Mouse (Mus musculus) heart, postnatal 14 days (tissue): Measurements from ENCODE around the gene Zfp57. TPM values are rescaled to one million over a fixed set of nuclear protein-coding genes. Genes with fewer than 3 reads are reported as not detected.

Experiments
- DNase-seq, 2 experiments: peaks; one replicate each; pipeline ENCODE4 v3.0.0; 2021 to 2022
- intact Hi-C: fragments of 180-260 bp; cut with DNase I; formaldehyde crosslinking; loops from one replicate; pipeline ENCODE4 v1.15.1; 2025
- total RNA-seq, 2 experiments: library from RNA; stranded (reverse); gene quantifications; 2 replicates each; pipeline ENCODE4 v1.2.3; 2021

The Zfp57 gene
- total RNA-seq, 2 experiments from 2014 or later = 3.7 to 4.6 TPM

DNA sequence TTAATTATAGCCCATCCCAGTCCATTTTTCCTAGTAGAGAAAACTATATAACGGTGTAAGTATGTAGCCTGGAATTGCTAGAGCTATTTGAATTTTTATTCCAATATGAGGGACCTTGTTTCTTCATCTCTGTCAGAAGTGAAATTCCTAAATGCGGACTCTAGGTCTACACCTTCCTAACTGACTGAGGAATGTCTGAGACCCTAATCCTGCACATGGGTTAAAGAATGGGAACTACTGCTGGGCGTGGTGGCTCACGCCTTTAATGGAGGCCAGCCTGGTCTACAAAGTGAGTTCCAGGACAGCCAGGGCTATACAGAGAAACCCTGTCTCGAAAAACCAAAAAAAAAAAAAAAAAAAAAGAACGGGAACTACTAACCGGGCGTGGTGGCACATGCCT, 28.2 kb downstream of the Zfp57 start:
- DNase-seq = no peak
- intact Hi-C loops = no loop called here

DNA sequence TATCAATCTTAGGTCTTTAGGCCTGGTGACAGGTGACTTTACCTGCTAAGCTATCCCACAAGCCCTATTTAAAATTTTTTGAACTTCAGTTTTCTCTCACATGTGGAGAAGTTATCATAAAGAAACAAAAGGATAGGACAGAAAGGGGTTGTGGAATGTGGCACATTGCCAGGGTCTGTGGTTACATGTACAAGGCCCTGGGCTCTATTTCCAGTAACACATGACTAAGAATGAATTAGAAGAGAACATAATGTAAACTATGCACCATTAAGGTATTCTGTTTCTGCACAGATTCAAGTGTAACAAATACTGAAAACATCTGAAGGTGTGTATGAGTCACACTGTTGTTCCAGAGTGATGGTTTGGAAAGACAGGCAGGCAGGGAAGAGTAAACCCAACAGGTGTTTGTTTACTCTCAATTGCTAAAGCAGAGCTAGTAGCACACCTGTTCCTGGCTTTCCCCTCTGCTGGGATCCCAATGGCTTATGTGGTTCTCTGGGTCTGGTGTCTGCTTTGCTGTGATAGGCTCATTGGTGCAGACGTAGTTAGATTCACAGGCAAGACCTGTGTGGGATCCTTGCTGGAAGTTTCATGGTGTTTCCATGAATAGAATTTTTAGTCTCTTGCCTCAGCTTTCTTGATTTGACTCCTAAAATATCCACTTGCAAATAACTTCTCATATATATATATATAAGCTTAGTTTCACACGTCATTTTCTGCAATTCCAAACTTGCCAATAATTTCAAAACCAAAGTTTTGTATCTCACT, 38.3 kb downstream of the Zfp57 start:
- DNase-seq = no peak
- intact Hi-C loops = no loop called here

DNA sequence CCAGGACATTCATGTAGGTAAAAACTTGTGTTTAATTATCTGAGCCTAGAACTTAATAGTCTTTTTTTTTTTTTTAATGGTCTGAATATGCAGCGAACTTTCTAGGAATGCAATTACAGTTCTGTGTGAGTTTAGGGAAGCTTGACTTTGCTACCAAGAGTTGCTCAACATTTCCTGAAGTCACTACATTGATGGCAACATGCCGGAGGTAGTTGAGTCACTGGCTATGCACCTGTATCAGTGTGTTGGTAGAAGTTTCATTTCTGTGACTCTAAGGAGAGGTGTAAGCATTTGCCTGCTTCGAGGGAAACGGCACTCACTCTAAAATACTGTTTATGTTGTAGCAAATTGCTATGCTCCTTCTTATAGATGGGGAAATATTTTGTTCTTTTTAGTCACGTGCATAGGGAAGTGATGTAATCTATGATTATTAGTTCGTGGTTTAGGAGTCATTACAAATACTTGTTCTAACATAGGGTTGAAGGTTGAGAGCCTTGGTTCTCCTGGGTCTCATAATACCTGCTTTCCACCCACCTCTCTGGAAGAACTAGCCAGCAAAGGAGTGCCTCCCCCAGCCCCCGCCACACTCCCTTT, 43.8 kb downstream of the Zfp57 start:
- no peak for DNase-seq
- intact Hi-C loops = loop anchor here (2.0 to 5.0 kb wide), 4 partner anchors 14 to 222 kb away; partner anchors contain the start of gene Trim26

DNA sequence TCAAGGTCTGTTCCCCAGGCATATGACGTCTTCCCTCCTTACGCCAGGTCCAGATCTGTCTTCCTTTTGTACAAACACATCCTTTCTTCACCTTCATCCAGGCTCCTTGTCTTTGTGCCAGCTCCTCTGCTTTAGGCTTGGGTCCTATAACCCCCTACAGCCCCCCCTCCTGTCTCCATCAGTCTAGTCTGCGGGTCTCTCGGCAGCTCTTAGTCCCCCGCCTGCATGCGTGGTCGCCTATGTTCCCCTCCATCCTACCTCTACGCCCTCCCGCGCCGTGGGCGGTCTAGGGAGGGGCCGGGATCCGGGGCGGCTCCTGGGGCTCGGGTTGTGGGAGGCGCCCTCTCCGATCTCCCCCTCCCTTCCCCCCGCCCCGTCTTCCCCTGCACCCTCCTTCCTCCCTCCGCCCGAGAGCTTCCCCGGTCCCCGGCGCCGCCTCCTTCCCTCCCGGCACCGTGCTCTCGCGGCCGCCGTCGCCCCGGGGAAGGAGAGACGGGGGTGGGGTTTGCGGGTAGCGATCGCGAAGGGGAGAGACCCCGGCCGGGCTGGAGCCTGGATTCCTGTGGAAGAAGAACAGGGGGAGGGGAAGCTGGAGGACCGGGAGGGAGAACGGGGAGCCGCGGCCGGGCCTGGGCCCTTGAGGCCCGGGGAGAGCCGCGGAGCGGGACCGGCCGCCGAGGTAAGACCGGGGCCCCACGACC, 44.8 kb downstream of the Zfp57 start, which contains the start of gene Gabbr1:
Gene Gabbr1 (plus strand): TSS at position 356 of the 701 bp plus-strand sequence.
- peak; percentile 79 to 84 for DNase-seq
- intact Hi-C loops = loop anchor here (2.0 to 5.0 kb wide), 4 partner anchors 15 to 223 kb away; partner anchors contain the start of gene Trim26

DNA sequence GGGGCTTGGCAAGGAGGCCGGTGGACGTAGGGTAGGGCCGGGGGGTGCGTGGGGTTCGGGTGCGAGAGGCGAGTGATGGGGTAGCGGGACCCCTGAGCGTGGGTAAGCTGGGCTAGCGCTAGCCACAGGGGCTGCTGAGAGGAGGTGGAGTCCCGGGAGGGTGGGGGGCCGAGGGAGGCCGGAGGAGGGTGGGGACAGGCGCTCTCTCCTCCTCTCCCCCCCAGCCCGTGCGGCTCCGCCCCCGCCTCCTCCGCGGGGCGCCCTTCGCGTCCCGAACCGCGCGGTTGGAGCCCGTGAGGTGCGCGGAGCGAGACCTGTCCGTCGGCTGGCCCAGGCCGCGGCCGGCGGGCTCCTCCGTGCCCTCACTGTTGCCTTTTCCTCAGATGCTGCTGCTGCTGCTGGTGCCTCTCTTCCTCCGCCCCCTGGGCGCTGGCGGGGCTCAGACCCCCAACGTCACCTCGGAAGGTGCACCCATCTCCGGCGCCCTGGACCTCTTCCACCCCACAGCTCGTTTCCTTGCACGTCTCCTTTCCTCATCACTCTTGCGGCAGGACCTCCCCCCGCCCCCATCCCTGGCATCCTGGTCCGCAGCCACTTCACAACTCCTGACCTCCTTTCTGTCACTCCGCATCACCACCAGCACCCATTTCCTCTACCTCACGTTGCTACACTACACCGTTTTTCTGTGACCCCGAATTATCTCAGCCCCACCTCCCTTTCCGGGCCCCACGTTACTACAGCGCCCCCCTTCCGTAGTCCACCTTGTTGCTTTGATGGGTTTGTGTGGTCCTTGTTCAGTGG, 45.5 kb downstream of the Zfp57 start:
- DNase-seq = peak; percentile 58 to 74
- intact Hi-C loops = loop anchor here (1.0 to 5.0 kb wide), 4 partner anchors 49 to 224 kb away; partner anchors contain the start of gene Trim26

DNA sequence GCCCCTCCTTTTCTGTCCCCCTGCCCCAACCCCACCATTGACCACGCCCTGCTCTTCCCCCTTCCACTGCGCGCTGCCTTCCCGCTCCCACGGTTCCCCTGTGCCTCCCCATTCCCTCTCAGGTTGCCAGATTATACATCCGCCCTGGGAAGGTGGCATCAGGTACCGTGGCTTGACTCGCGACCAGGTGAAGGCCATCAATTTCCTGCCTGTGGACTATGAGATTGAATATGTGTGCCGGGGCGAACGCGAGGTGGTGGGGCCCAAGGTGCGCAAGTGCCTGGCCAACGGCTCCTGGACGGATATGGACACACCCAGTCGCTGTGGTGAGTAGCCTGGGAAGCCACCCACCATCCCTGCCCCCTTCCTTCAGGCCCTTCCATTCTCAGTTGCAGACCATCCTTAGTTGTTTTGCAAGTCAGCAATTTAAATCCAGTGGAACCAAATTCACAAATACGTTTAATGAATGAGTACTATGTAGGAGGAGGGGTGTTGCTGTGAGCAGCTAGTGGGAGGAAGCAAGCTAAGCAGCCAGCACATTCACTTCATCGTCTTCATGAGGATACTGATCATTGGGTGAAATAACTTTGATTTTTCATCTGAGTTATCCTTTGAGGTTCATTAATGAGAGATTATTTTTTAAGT, 46.5 kb downstream of the Zfp57 start:
- no peak for DNase-seq
- intact Hi-C loops = loop anchor here (1.0 to 5.0 kb wide), 4 partner anchors 50 to 225 kb away; partner anchors contain the start of gene Trim26

DNA sequence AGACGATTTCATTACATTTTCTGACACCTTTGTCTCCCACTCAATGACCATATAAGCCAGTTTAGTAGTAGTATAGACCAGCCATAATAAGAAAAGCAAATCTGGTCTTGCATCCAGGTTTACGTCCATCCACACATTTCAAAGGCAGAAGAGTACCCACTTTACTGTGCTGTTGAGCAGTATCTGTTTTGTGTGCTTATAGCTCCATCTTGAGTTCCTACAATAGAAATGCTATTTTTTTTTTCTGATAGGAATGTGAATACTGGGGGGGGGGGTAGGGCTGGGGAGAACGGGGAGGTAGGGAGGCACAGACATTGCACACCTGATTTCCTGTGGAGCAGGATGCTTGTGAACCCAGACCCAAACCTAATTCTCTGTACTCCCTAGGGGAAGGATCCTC, 47.0 kb downstream of the Zfp57 start:
- DNase-seq = no peak
- intact Hi-C loops = loop anchor here (1.0 to 5.0 kb wide), 4 partner anchors 51 to 226 kb away; partner anchors contain the start of gene Trim26

DNA sequence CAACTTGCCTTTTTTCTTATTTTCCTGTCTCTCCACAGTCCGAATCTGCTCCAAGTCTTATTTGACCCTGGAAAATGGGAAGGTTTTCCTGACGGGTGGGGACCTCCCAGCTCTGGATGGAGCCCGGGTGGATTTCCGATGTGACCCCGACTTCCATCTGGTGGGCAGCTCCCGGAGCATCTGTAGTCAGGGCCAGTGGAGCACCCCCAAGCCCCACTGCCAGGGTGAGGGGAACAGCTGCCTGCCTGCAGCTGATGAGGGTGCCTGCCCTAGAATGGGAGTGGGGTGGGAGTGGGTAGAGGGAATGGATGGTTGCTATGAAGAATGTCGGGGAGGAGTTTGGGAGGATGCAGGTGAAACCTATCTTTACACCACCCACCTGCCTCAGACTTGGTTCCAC, 47.4 kb downstream of the Zfp57 start:
- intact Hi-C loops = loop anchor here (5.0 kb wide), 3 partner anchors 51 to 226 kb away; partner anchors contain the start of gene Trim26
- DNase-seq = no peak

DNA sequence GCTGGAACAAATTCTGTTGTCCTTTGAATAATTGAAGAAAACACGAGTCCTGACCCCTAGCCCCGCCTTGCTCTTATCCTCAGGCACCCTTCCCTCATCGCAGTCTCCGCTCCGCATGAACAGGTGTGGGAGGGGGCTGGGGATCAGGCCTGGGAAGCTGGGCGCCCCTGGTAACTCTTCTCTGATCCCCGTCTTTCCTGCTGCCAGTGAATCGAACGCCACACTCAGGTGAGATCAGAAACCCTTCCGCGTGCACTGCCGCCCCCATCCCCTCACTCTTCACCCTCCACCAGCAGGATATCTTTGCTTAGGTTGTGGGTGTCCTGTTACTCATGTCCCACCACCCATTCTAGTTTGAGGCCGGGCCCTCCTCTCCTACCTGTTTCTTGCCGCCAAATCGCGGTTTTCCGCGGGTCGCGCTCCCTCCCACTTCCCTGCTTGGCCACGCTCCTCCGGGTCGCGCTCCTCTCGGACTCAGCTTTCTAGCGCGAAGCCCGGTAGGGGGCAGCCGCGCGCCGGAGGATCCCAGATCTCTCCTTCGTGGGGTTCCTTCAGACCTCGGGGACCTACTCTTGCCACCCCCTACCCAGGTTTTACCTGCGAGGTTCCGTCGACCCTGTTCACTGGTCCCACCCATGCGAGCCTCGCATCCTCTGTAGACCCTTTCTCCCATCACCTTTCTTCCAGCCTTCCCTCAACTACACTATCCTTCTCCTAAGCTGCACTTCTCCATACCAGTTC, 48.8 kb downstream of the Zfp57 start:
- intact Hi-C loops = loop anchor here (5.0 kb wide), 3 partner anchors 52 to 227 kb away; partner anchors contain the start of gene Trim26
- peak; percentile 73 to 78 for DNase-seq

DNA sequence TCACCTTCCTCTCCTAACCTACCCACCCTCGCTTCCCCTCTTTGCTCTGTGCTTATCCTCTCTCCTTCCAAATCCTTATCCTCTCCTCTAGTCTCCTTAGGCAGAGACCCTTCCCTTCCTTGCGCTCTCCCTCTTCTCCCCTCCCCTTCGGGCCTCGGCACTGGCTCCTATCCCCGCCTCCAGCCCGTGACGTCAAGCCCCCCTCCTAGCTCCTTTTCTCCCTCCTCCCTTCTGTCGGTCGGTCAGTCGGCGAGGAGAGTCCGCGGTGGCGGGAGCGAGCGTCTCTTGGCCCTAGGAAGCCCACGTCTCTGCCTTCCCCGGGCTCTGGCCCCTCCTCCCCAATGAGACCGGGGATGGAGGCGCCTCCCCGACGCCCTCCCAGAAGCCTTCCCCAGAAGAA, 49.4 kb downstream of the Zfp57 start:
- DNase-seq = peak; percentile 77 to 78
- intact Hi-C loops = no loop called here

DNA sequence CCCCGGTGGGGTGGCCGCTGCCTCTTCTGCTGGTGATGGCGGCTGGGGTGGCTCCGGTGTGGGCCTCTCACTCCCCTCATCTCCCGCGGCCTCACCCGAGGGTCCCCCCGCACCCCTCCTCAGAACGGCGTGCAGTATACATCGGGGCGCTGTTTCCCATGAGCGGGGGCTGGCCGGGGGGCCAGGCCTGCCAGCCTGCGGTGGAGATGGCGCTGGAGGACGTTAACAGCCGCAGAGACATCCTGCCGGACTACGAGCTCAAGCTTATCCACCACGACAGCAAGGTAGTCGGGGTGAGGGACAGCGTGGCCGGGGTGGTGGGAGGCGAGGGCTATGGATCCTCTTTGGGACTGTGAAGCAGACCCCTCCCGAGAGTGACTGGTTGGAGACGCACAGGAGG, 49.9 kb downstream of the Zfp57 start:
- no peak for DNase-seq
- intact Hi-C loops = no loop called here

DNA sequence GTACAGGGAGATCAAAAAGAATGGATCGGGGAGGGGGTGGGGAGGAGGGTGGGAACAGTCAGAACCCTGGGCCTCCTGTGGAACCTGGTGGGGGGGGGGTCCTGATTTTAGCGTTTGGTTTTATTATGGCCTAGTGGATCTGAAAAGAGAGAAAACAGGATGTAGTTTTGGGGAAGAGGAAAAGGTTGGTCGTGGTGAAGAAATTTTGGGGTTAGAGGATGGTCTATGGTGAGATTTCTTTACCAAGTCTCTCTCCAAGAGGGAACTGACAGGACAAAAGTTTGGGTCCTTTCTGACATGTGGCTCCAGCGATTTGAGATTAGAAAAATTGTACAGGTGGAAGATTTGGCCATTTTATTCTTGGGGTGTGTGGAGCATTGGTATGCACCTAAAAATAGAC, 50.8 kb downstream of the Zfp57 start:
- intact Hi-C loops = no loop called here
- DNase-seq = no peak

DNA sequence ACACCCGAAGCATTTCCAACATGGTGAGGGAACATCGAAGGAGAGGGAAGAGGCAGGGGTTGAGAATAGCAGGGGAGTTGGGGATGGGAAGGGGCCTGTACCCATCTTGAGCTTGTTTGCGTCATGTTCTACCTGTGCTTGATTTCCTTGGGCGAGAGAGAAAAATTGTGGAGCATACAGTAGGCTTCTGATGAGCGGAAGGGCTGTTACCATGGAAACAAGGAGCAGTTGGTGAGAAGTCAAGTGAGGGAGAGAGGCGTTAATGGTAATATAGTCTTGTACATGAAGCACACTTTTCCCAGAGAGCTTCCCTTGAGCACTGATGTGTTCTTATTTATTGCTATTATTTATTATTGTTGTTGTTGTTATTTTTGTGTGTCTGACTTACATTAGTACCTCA, 56.0 kb downstream of the Zfp57 start:
- DNase-seq = no peak
- intact Hi-C loops = no loop called here

Other genes starting within 250 kb of the Zfp57 start
- gene H2-M10.5, start 228.3 kb upstream of the Zfp57 start, total RNA-seq = not detected
- gene H2-M10.6, start 189.0 kb upstream of the Zfp57 start, total RNA-seq = not detected
- 10 to 100 TPM; 20.6 to 23.4 TPM for gene Trim26, start 164.0 kb upstream of the Zfp57 start, total RNA-seq
- not detected for gene Trim15, start 134.0 kb upstream of the Zfp57 start, total RNA-seq
- 1 to 10 TPM; 2.0 to 2.5 TPM for gene Trim10, start 131.6 kb upstream of the Zfp57 start, total RNA-seq
- not detected for gene Trim40, start 111.0 kb upstream of the Zfp57 start, total RNA-seq
- gene Trim31, start 103.0 kb upstream of the Zfp57 start, total RNA-seq = not detected
- gene Rnf39, start 58.2 kb upstream of the Zfp57 start, total RNA-seq = under 1 TPM; 0.49 to 0.57 TPM
- gene Ppp1r11, start 49.4 kb upstream of the Zfp57 start, total RNA-seq = 10 to 100 TPM; 62.2 to 68.6 TPM
- 10 to 100 TPM; 21.4 to 26.9 TPM for gene Znrd1, start 42.6 kb upstream of the Zfp57 start, total RNA-seq
- 1 to 10 TPM; 8.5 to 9.9 TPM for gene Znrd1as, start 42.6 kb upstream of the Zfp57 start, total RNA-seq
- gene 2410137M14Rik, start 19.9 kb upstream of the Zfp57 start, total RNA-seq = not detected
- under 1 TPM; 0.15 to 0.31 TPM for gene H2-M5, start 11.6 kb upstream of the Zfp57 start, total RNA-seq
- gene Mog, start 22.2 kb downstream of the Zfp57 start, total RNA-seq = not detected
- 10 to 100 TPM; 16.9 TPM for gene Gabbr1, start 44.8 kb downstream of the Zfp57 start, total RNA-seq
- not detected for gene Olfr90, start 87.3 kb downstream of the Zfp57 start, total RNA-seq
- not detected for gene Olfr91, start 97.1 kb downstream of the Zfp57 start, total RNA-seq
- not detected for gene Olfr92, start 118.9 kb downstream of the Zfp57 start, total RNA-seq
- not detected for gene Olfr93, start 160.3 kb downstream of the Zfp57 start, total RNA-seq
- gene Ubd, start 192.7 kb downstream of the Zfp57 start, total RNA-seq = under 1 TPM in 1 of 2 experiments, not detected in 1; 0.80 TPM
- gene Olfr94, start 199.8 kb downstream of the Zfp57 start, total RNA-seq = not detected
- not detected for gene Olfr95, start 212.0 kb downstream of the Zfp57 start, total RNA-seq
- gene Olfr96, start 219.0 kb downstream of the Zfp57 start, total RNA-seq = not detected
- not detected for gene Olfr97, start 236.2 kb downstream of the Zfp57 start, total RNA-seq